Mouse (Mus musculus) layer of hippocampus, adult 9-11 months (tissue): Measurements from ENCODE around the gene Gm10447.

ENCODE experiments used
- DNase-seq: peaks from one replicate; pipeline ENCODE4 v3.0.0; 2022

Gm10447 gene

DNA sequence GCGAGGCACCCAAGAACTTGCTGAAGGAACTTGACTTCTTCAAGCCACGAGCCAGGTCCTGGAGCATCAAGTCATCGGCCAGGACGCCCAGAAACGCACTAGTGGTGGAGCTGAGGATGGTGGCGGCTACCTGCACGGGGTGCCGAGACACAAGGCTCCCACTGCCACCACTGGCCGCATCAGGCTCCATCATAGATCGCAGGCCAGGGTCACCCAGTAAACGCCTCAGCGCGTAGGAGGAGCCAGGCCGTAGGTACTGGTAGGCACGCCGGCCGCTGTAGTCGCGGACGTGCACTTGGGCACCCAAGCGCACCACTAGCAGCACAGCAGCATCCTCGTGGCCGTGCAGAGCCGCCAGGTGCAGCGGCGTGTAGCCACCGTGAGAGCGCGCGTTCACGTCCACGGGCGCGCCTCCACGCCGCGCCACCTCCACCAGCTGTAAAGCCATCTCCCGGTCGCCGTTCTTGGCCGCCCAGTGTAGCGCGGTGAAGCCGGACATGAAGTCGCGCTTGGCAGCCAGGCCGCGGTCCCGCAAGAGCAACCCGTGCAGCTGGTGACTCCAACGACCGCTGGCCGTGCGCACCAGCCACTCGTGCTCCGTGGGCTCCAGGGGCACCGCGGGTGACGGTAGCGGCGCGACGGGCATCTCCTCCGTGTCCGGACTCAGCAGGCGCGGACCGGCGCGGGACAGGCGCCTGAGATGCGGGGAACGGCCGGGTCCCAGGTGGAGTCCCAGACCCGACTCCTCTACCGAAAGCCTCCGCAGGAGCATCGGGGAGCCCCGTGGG lies 21.7 kb upstream of the Gm10447 start:
- no peak for DNase-seq

DNA sequence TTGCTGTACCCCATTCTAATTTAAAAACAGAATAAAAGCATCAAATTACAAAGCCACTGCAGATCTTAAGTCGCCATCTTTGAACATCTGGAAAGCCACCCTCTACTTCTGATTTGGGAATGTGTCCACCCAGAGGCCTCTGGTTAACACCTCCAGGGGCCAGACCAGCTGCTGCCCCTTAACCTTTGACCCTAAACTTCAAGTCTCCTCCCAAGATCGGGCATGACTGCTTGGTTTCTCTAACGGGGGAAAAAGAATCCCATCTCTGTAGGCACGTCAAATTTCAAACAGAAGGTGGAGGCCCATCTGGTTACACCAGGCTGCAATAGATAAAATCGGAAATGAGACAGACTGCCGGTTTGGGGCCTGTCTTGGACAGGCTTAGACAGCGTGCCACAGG lies 20.9 kb upstream of the Gm10447 start:
- DNase-seq = no peak

DNA sequence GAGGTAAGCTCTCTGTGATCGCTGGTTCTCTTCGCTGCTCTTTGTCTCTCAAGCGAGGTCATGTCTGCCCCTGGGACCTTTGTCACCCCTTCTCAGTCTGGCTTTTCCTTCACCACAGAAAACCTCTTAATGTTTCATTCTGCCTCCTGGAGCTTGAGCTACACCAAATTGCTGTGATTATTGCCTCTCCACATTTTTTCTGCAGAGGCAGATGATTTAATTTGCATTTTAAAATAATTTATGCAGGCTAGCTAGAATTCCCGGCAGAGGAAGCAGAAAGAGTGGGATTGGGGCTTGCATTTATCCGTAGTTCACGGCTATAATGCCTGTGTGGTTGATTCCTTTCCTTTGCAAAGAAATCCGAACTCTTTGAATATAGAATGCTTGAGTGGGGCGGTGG lies 18.7 kb upstream of the Gm10447 start:
- DNase-seq = no peak

DNA sequence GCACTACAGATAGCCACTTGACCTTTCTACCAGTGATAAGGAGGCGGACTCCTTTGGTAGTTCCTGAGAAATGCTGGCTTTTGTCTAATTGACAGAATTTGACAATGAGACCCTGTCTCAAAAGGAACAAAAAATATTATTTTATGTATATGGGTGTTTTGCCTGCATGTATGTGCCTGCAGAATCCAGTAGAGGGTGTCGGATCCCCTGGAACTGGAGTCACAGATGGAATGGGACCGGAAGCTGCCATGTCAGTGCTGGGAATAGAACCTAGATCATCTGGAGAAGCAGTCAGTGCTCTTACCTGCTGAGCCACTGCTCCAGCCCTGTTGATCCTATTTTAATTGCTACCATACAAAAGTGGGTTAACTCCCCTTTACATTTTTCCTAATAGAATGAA lies 15.8 kb upstream of the Gm10447 start:
- no peak for DNase-seq

DNA sequence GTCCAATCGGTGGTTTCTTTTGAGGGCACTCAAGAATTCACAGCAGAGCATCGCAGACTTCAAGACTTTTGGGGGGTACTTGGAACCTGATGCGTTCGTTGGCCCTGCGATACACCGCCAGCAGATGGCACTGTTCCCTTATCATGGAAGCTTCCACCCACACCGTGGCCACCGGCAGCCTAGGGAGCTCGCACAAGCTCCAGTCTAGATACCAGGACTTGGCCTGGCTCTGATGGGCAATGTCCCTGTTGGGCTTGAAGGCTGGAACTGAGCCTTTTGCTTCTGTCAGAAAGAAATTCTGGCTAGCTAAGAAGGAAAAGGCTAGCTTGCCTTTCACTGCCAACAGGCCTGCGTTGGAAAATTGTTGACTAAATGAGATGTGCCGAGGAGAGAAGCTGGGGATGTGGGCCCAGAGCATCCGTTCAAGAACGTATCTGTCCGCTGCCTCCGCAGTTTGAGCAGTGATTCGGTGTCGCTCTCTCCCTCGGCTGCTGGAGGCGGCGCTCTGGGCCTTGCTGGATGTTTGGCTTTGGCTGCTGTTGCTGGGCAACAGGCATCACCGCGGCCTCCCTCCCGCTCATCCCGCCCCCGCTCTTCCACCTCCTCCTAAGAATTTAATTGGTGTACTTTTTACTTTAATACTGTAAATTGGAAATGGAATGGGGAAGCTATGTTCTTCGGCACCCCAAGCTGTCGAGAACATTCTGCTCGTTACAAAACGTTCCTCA lies 13.2 kb upstream of the Gm10447 start, which contains the start of gene Gm9837:
TSS of gene Gm9837 (minus strand) at position 512 of the 728 bp plus-strand sequence.
- DNase-seq = peak; percentile 94

DNA sequence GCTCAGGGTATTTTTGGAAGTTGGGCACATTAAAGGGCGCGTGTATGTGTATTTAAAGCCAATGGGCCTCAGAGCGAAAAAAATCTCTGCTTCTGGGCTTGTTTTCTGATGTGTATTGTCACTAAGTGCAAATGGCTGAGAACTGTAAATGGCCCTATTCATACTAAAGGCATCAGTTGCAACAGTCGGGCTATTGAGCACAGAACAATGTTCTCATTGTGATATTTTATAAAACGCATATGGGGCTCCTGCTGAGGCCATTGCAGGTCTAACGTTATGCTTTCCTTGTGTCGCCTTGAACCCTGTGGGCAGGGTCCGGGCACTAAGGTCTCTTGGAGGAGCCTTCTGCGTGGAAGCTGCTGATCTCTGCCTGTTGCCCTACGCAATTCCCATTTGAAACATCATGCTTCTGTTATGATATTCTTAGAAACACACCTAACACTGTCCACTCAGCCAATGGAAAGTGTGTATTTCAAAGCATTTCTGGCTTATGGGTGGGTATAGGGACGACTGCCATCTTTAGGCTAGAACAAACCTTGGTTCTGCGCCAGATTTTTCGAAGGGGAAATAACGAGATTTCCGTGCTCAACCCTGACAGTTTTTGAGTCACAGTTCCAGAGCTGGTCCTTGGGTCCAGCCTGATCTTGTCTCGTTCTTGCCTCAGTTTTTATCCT lies 12.5 kb upstream of the Gm10447 start:
- no peak for DNase-seq

DNA sequence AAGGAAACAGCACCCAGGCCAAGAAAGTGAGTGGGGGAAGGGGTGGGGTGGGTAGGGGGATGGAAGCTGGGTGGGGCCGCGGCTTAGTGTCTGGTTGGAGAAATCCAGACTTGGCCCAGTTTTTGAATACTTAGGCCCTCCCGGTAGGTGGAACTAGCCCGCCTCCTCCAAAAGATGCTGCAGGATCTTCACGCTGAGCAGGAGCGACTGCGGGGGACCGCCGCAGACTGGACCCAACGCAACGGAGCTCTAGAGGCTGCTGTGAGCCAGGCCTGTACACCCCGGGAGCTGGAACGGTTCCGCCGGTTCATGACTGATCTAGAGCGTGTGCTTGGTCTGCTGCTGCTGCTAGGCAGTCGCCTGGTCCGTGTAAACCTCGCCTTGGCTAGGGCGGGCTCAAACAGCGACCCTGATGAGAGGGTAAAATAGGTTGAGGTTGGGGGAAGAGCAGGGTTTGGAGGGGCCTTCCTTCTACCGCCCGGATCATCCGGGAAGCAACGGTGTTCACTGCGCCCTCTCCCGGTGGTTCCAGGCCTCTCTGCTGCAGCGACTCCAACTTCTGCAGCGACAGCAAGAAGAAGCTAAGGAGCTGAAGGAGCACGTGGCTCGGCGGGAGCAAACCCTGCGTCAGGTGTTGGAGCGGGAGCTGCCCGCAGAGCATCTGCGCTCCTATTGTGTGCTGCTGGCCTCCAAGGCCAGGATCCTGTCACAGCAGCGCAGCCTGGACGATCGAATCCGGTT lies 9.5 kb upstream of the Gm10447 start:
- DNase-seq = peak; percentile 77

DNA sequence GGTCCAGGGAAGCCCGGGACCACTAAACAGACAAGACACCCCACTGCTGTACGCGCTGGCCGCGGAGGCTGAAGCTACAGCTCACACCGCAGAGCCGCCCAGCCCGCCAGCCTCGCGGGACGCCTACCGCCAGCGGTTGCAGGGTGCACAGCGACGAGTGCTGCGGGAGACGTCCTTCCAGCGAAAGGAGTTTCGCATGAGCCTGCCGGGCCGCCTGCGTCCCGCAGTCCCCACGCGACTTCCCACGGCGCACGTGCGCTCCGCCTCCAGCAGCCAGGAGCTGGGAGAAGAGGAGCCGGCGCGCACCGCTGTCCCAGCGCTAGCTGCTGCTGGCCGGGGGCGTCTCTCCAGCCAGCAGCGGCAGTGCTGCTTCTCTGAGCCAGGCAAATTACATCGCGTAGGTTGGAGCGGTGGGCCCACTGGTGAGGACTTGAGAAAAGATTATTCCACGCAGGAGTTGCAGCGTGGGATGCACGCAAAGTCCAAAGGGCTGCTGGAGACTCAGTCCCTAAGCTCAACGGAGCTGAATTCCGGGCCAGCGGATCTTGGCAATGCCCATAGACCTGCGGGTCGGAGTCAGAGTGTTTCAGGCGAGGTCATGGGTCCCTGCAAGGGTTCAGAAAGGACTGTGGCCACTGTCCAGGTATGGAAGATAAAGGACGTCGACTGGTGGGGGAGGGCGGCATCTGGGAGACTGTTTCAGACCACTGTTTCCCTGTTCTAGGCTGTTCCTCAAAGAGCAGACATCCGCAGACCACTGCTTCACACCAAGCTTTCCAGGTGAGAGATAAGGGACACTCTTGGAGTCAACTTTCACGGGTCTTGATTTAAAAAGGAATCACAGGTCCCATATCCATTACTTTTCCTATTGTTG lies 6.9 kb upstream of the Gm10447 start:
- DNase-seq = no peak

DNA sequence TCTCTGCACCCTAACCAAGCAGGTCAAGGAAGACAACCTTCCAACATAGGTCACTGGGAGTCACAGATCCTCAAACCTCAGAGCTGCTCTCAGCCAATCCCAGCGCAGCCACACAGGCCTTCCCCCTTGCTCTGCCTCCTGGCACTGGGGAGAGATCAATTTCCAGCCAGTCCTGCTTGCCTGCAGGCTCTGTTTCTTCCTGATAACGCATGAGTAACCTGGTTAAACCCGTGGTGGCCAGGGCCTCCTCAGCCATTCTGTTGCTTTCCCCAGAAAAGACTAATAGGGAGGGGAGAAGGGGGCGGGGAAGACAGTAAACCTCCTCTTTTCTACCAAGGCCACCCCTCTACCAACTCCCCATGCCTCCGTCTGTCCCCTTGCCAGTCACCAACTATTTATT lies 4.8 kb upstream of the Gm10447 start:
- DNase-seq = no peak

DNA sequence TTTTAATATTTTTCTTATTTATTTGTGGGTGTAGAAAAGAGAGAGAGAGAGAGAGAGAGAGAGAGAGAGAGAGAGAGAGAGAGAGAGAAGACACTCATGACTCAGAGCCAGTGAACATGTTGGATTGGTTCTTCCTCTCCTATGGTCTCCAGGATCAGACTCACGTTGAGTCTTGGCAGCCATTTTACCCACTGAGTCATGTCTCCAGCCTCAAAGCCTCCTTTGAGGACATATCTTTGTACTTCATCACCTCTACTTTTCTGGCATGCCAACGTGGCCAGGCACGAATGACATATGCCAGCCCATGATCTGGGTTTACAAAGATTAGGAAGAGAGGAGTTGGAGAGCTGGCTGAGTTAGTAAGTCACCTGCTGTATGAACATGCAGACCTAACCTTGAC lies 3.3 kb upstream of the Gm10447 start:
- no peak for DNase-seq

DNA sequence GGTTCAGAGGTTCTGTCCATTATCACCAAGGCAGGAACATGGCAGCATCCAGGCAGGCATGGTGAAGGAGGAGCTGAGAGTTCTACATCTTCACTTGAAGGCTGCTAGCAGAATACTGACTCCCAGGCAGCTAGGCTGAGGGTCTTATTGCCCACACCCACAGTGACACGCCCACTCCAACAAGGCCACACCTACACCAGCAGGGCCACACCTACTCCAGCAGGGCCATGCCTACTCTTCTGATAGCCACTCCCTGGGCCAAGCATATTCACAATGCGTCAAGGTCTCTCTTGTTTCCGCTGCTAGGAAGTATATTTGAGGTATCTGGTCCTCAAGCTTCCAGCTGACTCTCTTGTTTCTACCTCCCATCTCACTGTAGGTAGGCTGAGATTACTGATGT lies 2.1 kb upstream of the Gm10447 start:
- no peak for DNase-seq

DNA sequence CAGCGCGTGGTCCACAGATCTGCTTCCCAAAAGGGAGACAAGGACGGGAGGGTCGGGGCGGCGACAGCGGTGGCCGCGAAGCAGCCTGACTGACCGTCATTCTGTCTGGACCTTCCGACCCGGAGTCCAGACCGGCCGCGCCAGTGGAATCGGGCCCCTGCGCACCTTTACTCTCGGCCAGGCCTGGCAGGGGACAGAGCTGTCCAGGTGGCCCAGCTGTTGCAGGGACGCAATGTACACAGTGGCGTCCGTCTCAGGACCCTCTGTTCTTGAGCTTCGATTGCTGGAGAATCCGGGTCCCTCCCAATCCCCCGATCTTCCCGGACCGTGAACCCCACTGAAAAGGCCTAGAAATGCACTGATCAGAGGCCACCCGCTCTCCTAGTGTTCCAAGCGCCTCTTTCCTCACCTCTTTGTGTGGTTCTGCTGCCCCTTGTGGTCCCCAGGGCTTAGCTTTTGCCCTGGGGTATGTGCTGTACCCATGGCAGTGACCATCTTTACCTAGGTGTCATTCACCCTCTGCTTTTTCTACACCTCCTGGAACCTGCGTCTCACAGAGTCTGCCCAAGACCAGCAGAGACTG lies 553 bp upstream of the Gm10447 start:
- DNase-seq = no peak

DNA sequence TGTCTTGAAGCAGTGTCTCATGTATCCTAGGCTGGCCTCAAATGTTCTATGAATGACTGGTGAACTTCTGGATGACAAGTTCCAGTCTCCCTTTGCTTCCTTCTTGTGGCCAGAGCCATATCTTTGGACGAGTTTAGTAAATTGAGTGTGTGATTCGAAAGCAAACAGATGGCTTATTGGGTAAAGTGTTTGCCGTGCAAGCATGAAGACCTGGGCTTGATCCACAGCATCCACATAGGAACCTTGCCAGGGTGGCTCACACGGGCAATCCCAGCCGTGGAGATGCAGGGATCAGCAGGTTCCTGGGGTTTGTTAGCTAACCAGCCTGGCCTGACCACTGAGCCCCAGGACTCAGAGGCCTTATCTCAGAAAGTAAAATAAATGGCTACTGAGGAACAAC lies 3.9 kb downstream of the Gm10447 start:
- DNase-seq = no peak

DNA sequence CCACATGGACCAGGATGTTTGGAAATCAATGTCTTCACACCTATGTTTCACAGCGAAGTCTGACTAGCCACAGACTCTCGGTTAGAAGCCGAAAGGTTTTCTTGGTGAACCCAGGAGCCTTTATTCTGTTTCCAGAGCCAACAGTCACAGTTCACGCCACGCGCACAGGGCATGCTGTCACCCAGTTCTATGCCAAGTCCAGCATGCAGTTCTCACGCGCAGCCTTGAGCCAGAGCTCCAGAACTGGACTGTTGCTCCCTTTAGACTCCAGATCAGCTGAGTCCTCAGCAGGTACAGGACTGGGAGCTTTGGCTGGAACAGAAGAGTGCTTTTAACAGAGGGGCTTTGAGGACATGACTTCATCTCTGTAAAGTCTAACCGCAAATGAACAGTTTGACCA lies 4.5 kb downstream of the Gm10447 start:
- DNase-seq = no peak

DNA sequence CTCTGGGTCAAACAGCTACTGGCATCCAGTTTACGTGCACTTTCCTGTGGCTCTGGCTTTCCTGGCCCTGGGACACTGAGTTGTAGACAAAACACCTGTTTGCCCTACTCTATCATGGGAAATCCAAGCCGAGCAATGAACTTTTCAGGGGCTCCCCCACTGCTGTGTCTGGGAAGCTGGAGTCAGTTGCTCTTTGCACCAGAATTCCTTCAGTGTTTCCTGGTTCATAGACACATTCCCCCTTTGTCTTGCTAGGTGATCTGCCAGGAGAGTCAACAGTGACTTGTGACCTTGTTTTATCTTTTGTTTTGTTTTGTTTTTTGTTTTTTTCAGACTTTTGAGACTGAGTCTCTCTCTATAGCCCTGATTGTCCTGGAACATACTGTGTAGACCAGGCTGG lies 5.5 kb downstream of the Gm10447 start:
- no peak for DNase-seq

DNA sequence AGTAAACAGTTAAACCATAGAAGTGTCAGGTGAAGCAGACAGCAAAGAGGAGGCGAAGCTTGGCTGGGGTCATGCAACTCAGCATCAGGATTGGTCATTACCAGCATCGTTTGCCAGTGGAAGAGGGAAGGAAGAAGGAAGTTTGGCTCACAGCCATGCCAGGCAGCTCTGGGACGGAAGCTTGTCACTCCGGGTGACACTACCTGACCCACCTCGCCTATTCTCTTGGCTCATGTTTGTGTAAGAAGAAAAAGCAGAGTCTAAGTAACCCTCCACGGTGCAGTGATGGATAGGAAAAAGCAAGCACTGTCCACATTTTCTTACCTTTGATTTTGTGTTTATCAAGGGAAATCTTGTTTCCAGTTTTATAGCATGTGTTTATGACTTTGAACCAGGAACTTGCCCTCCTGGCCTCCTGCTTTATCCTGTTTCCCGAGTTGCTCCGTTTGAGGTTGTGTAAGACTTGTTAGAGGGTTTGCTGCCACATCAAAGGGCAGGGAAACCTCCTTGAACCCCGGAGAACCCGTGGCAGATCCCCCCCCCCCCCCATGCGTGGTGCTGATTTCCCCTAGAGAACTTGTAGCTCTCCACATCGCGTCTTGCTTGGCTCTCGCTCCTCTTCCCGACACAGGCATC lies 6.7 kb downstream of the Gm10447 start:
- DNase-seq = no peak

DNA sequence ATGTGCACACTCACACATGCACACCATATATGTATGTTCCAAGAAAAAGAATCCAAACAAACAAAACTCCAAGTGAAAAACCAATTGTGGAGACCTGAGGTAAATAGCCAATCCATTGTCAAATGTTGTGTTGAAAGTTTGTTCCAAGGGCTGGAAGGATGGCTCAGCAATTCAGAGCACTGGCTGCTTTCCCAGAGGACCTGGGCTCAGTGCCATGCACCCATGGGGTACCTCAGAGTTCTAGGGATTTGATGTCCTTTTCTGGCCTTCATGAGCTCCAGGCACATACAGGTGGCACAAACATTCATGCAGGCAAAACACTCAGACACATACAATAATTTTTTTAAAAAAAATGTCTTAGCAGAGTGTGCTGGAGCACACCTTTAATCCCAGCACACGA lies 8.4 kb downstream of the Gm10447 start:
- DNase-seq = no peak

DNA sequence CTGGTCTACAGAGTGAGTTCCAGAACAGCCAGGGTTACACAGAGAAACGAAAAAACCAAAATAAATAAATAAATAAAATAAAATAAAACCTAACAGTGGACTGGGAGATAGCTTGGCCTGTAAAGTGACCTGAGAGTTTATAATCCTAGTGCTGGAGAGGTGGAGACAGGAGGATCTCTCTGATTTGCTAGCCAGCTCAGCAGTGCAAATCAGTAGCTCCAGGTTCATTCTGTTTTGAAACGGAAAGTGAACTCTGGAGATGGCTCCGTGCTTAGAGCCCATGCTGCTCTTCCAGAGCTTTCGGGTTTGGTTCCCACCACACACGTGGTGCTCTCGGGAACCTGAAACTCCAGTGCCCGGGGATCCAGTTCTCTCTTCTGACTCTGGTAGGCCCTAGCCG lies 8.9 kb downstream of the Gm10447 start:
- DNase-seq = no peak

DNA sequence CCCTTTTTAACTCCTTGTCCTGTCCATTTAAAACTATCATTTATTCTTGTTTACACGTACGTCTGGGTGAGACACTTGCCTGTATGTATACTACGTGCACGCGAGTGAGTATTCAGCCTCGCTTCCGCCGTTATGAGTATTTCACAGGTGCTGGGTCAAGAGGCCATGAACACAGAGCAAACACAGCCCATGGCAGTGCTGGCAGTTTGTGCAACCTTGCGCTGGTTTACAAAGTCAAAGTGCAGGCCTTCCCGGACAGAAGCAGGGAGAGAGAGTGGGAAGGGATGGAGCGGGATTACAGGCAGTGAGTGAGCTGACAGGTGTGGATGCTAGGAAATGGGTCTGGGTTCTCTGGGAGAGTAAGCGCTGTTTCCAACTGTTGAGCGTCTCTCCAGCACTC lies 10.7 kb downstream of the Gm10447 start:
- no peak for DNase-seq

DNA sequence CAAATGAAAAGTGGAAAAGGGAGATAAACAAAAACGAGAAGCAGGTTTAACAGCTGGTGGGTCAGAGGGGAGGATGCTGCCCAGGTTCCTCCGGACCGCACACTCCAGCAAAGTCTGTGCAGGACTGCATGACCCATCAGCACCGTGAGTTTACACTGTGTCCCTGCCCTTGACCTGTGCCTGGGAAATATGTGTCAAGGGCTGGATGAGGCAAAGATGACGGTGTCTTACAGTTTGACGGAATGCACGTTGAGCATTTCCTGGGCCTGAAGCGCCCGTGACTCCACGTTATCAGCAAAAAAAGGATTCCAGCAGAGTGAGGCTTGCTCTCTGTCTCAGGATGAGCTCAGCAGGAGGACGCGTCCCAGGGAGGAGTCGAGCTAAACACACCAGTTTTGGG lies 11.3 kb downstream of the Gm10447 start:
- no peak for DNase-seq

DNA sequence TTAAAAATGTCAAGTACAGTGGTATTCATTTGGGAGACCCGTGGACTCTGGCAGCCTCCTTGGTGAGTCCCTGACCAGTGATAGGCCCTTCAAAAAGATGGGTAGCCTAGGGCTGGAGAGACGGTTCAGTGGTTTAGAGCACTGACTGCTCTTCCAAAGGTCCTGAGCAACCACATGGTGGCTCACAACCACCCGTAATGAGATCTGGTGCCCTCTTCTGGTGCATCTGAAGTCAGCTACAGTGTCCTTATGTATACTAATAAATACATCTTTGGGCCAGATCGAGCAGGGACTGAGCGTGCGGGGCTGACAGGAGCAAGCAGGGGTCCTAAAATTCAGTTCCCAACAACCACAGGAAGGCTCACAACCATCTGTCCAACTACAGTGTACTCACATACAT lies 13.0 kb downstream of the Gm10447 start:
- DNase-seq = no peak
